Mouse (Mus musculus) hindbrain, embryonic 11.5 days (tissue): ENCODE results near the gene Ranbp3. TPM values are rescaled to one million over a fixed set of nuclear protein-coding genes. Genes with fewer than 3 reads are reported as not detected.
"Not testable (repeated sequence)": the region's sequence is repeated elsewhere in the genome, so short reads cannot be mapped to it uniquely, and the experiment has no call there.

Experiments used
- ATAC-seq: fragments of 200-750 bp; cut with Nextera tagmentation; 2 replicates; pipeline ENCODE4 v1.8.0; 2017; ENCODE audit warnings: mild to moderate bottlenecking, moderate TSS enrichment, moderate library complexity; ENCODE audit not compliant: low FRiP score
- DNase-seq: peaks from one replicate; pipeline ENCODE4 v3.0.0-alpha.2; 2015; ENCODE audit warnings: low spot score
- H3K27ac ChIP-seq: fragments of 300-500 bp; sonication (generic); 2 replicates; pipeline ENCODE4 v1.5.1; 2014; ENCODE audit warnings: mild to moderate bottlenecking, low read depth, low read length
- H3K27me3 ChIP-seq: fragments of 300-500 bp; sonication (generic); 2 replicates; pipeline ENCODE4 v1.6.1; 2014; ENCODE audit warnings: mild to moderate bottlenecking, low read length, moderate library complexity, mixed read lengths; ENCODE audit not compliant: control insufficient read depth, insufficient read depth
- H3K36me3 ChIP-seq: fragments of 300-500 bp; sonication (generic); 2 replicates; pipeline ENCODE4 v1.6.1; 2014; ENCODE audit warnings: mild to moderate bottlenecking, low read length, moderate library complexity, mixed read lengths; ENCODE audit not compliant: control insufficient read depth, insufficient read depth
- H3K4me1 ChIP-seq: fragments of 300-500 bp; sonication (generic); replicated peaks from 2 replicates; pipeline ENCODE4 v1.6.1; 2014; ENCODE audit warnings: low read length, mixed read lengths; ENCODE audit not compliant: control insufficient read depth, insufficient read depth
- H3K4me2 ChIP-seq: fragments of 300-500 bp; sonication (generic); replicated peaks from 2 replicates; pipeline ENCODE4 v1.6.1; 2014; ENCODE audit warnings: mild to moderate bottlenecking, low read depth, low read length
- H3K4me3 ChIP-seq: fragments of 300-500 bp; sonication (generic); 2 replicates; pipeline ENCODE4 v1.5.1; 2014; ENCODE audit warnings: low read depth, low read length
- H3K9ac ChIP-seq: fragments of 300-500 bp; sonication (generic); 2 replicates; pipeline ENCODE4 v1.6.1; 2014; ENCODE audit warnings: low read depth, low read length
- H3K9me3 ChIP-seq: fragments of 300-500 bp; sonication (generic); 2 replicates; pipeline ENCODE4 v1.6.1; 2016; ENCODE audit warnings: low read length; ENCODE audit not compliant: control insufficient read depth
- WGBS: fragments of 180-500 bp; shearing (Covaris S2); extraction: QIAGEN DNeasy Blood & Tissue Kit; methylation state at CpG from one replicate; pipeline ENCODE4 v1.1.7; 2014; 5-methylcytosine and 5-hydroxymethylcytosine counted together
- polyA plus RNA-seq: library from polyadenylated mRNA; unstranded; fragments of >200 nt; fragmentation: Nextera tagmentation; extraction: Ambion mirVana; gene quantifications from 2 replicates; pipeline ENCODE4 v1.2.1, GENCODE M21; 2014

Ranbp3 gene
- polyA plus RNA-seq, result 94.2 and 104 TPM in 2 replicates

DNA sequence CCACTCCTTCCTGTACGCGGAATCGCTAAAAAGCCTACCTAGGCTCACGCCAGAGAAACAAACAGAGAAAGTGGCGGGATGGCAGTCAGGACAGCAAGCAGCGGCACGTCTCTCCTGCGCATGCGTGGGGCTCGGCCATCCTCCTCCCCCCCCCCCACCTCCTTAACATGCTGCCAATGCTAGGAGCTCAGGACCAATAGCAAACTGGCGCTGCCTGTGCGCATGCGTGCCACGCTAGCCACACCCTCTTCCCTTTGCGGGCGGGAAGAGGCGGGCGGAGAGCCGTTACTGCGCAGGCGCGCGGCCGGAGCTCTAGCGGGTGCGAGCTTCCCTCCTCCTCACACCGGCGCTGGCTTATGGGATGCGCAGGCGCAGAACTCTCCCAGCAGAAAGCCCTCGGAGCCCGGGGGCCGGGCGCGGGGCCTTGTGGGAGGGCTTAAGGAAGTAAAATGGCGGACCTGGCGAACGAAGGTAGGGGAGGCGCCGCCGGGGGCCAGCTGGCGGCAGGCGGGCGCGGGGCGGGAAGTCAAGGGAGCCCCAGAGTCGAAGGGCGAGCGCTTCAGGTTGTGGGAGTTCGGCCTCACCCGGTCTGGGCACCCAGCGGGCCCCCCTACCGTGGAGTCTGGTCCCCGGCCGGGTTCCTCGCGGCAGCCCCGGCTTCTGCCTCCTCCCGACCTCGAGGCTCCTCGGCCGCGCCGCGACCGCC, at the start of gene Ranbp3:
Gene Ranbp3, plus strand, starts transcription at position 354 of the 706 bp plus-strand sequence.
- Histone ChIP-seq H3K4me3 (peak within 1 kb of the TSS; percentile 97), H3K36me3 (peaks cover 3% of the 10 kb centered on the region; the same call in 1 of the 2 replicates), H3K27ac (peak within 1 kb of the TSS; percentile 68), H3K4me1 (peaks cover 8% of the 10 kb centered on the region; the same call in 1 of the 2 replicates), H3K4me2 (peak within 1 kb of the TSS; percentile 84), H3K27me3 (no peaks in the 10 kb centered on the region), H3K9me3 (no peaks in the 10 kb centered on the region), H3K9ac (peak within 1 kb of the TSS; percentile 97)
- DNase-seq, result peak; percentile 100
- 2% methylated on average over 44 of the region's 66 CpGs for WGBS
- peak; percentile 92 for ATAC-seq

DNA sequence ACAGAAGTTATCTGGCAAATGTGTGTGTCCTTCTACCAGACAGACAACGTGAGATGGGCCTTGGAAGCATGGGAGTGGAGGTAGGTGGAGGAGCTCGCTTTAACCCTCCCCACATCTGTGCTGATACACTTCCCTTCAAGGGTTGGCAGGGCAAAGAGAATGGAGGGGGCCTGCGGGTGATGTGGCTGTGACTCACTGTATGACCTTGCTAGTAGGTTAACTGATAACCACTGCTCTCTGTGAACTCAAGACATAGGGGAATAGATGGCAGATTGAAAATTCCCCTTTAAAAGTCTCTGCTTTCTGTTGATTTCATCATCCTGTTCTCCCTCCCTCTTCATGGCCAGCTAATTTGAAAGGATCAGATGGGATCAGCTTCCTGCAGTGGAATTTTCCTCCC, 47.6 kb upstream of the Ranbp3 start:
- peaks cover 2% of the 10 kb centered on the region; the same call in 1 of the 2 replicates for H3K4me1 ChIP-seq
- H3K4me3 ChIP-seq, result 0 out of 2 replicates have a peak overlapping the region, but pooled peaks have one; percentile 96
- no peak for ATAC-seq
- no peak overlapping the region for H3K9ac ChIP-seq
- 0 out of 2 replicates have a peak, but pooled peaks cover under 1% of the 10 kb centered on the region for H3K36me3 ChIP-seq
- no peak overlapping the region for H3K27ac ChIP-seq
- H3K4me2 ChIP-seq, result 0 out of 2 replicates have a peak overlapping the region, but pooled peaks have one; percentile 94
- WGBS, result 81% methylated on average over 3 of the region's 3 CpGs
- H3K9me3 ChIP-seq, result no peaks in the 10 kb centered on the region
- H3K27me3 ChIP-seq, result no peaks in the 10 kb centered on the region
- DNase-seq, result no peak

GRCm38 (mm10) chr17:56626260-56626659, 46.8 kb upstream of the Ranbp3 start:
- Histone ChIP-seq H3K9me3 (no peaks in the 10 kb centered on the region), H3K9ac (peak overlapping the region; percentile 82), H3K27me3 (no peaks in the 10 kb centered on the region), H3K4me3 (peak overlapping the region; percentile 96), H3K36me3 (no peaks in the 10 kb centered on the region), H3K4me1 (peaks cover 2% of the 10 kb centered on the region; the same call in 1 of the 2 replicates), H3K4me2 (peak overlapping the region; percentile 94), H3K27ac (0 out of 2 replicates have a peak overlapping the region, but pooled peaks have one; percentile 36)
- ATAC-seq (no peak), DNase-seq (no peak)
- WGBS, result 1% methylated on average over 22 of the region's 32 CpGs

DNA sequence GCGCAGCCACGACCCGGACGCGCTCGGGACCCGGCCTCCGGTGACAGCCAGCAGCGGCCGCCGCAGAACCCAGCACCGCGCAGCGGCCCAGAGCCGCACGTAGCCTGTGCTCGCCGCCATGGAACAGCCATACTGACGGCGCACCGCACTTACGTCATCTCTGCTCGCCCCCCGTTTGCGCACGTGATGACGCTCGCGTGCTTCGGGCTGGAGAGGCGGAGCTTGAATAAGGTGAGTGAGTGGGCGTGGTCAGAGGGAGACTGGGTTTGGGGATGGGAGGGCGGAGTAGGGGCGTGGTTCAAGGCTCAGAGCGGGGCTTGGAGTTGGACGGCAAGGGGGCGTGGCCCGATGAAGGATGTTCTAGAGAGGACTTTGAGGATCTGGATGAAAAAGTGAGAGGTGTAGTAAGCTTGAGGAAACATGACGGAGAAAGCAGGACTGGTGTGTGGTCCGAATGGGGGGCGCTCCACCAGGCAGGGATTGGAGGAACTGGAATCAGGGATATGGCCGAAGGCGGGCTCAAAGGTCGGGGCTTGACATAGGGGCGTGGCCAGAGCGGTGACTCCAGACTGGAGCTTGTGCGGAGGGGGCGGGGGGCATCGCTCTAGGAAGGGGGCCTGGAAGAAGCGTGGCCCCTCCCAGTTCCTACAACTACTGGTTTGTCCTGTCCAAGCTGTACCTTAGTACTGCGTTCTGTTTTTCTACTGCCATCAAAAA, 46.2 kb upstream of the Ranbp3 start, which contains the start of gene Lonp1:
Gene Lonp1, minus strand, starts transcription at position 134 of the 717 bp plus-strand sequence.
- Histone ChIP-seq H3K4me2 (peak within 1 kb of the TSS; percentile 94), H3K9me3 (no peaks in the 10 kb centered on the region), H3K4me1 (peaks cover 2% of the 10 kb centered on the region; the same call in 1 of the 2 replicates), H3K27ac (0 out of 2 replicates have a peak within 1 kb of the TSS, but pooled peaks have one; percentile 36), H3K9ac (peak within 1 kb of the TSS; percentile 82), H3K4me3 (peak within 1 kb of the TSS; percentile 96), H3K36me3 (no peaks in the 10 kb centered on the region), H3K27me3 (no peaks in the 10 kb centered on the region)
- ATAC-seq, result peak; percentile 91
- under 1% methylated on average over 51 of the region's 51 CpGs for WGBS
- peak; percentile 100 for DNase-seq

DNA sequence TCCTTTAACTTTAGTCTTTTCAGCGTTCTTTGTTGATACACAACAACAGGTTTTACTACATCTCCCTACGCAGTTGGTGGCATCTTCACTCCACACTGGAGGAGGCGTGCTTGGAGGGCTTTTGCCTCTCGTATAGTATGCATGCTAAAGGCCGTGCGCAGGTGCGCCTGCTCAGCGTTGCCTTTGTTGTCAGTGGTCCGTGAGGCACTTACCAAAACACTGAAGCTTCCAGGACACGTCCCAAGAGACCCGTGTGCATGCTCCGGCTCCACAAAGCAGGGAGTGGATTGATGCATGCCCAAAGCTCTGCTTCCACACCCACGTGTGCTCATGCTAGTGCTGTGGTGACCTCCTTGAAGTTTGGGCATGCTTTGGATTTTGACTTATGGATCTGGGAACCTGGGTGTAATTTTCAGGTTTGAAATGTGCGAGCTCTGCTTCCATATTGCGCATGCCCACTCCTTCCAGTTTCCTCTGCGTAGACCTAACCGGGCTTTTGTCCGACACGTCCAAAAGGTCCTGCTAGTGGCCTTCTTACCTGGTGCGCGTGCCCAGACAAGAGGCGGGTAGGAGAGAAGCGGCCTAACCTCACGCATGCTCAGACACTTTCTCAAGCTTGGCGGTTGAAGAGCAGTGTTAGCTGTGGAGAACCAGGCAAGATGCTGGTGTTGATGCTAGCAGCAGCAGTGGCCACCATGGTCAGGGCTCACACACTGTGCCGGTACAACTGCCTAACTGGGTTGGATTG, 45.4 kb upstream of the Ranbp3 start, which contains the start of gene Catsperd:
Gene Catsperd, plus strand, starts transcription at position 614 of the 748 bp plus-strand sequence.
- H3K27ac ChIP-seq, result no peak within 1 kb of the TSS

DNA sequence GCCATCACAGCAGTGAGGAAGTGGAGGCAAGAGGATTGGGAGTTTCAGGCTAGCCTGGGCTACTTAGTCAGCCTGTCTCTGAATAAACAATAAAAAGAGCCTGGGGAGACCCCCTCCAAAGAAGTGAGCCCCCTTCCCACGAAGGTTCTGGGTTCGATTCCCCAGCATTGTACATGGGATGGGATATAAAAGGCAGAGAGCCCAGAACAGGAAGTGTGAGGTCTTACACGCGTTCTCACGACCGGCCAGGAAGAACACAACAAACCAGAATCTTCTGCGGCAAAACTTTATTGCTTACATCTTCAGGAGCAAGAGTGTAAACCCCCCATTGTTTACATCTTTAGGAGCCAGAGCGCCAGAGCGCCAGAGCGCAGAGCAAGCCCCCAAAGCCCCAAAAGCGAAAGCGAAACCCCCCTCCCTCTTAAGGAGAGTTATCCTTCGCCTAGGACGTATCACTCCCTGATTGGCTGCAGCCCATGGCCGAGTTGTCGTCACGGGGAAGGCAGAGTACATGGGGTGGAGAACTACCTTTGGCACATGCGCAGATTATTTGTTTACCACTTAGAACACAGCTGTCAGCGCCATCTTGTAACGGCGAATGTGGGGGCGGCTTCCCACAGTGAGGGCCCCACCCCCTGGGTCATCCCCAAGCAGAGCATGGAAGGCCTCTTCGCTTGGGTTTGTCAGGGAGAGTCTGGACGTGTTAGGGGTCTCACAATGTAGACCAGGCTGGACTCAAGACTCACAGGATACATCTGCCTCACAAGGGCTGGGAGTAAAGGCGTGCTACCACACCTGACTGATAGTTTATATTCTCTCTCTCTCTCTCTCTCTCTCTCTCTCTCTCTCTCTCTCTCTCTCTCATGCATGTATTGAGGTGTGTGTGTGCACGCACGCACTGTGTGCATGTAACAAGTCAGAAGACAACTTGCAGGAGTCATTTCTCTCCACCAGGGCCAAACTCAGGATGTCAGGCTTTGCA, 43.0 kb upstream of the Ranbp3 start:
- not testable (repeated sequence) for H3K4me2 ChIP-seq, DNase-seq, H3K27ac ChIP-seq, ATAC-seq, H3K4me3 ChIP-seq, H3K9me3 ChIP-seq, H3K27me3 ChIP-seq, H3K9ac ChIP-seq, H3K4me1 ChIP-seq, H3K36me3 ChIP-seq
- 88% methylated on average over 26 of the region's 27 CpGs for WGBS

More for the DNA sequence above, 45.4 kb upstream of the Ranbp3 start, which contains the start of gene Catsperd:
- no peaks in the 10 kb centered on the region for H3K9me3 ChIP-seq
- H3K9ac ChIP-seq, result peak within 1 kb of the TSS; percentile 82
- 11% methylated on average over 26 of the region's 26 CpGs for WGBS
- peak; percentile 56 for DNase-seq
- no peaks in the 10 kb centered on the region for H3K27me3 ChIP-seq
- H3K36me3 ChIP-seq, result no peaks in the 10 kb centered on the region
- H3K4me3 ChIP-seq, result peak within 1 kb of the TSS; percentile 96
- peak; percentile 53 for ATAC-seq
- peak within 1 kb of the TSS; percentile 94 for H3K4me2 ChIP-seq
- H3K4me1 ChIP-seq, result peaks cover 2% of the 10 kb centered on the region; the same call in 1 of the 2 replicates

GRCm38 (mm10) chr17:56631807-56632206, 41.3 kb upstream of the Ranbp3 start:
- H3K9me3 ChIP-seq, result no peaks in the 10 kb centered on the region
- 59% methylated on average over 4 of the region's 4 CpGs for WGBS
- no peak overlapping the region for H3K9ac ChIP-seq
- H3K4me2 ChIP-seq, result no peak overlapping the region
- peaks cover 2% of the 10 kb centered on the region; the same call in 1 of the 2 replicates for H3K4me1 ChIP-seq
- DNase-seq, result no peak
- H3K27ac ChIP-seq, result no peak overlapping the region
- no peak overlapping the region for H3K4me3 ChIP-seq
- H3K27me3 ChIP-seq, result no peaks in the 10 kb centered on the region
- ATAC-seq, result no peak
- no peaks in the 10 kb centered on the region for H3K36me3 ChIP-seq
